Mouse (Mus musculus): ENCODE results near the gene Rab8a. TPM values are rescaled to one million over a fixed set of nuclear protein-coding genes. Genes with fewer than 3 reads are reported as not detected.
A peak's percentile ranks its signal among the peaks of the same experiment; 100 is the strongest.
"Not testable (repeated sequence)": the region's sequence is repeated elsewhere in the genome, so short reads cannot be mapped to it uniquely, and the experiment has no call there.

The Rab8a gene
- 10 to 100 TPM in 1 of 2 experiments, 1 to 10 TPM in 1; 9.7 to 11.4 TPM for total RNA-seq (2021)
- long read RNA-seq, experiment 1, full-length matches to known transcripts: 17 of 22 reads
- long read RNA-seq, experiment 1, partial matches to known transcripts: 0 of 22 reads
- long read RNA-seq, experiment 1, other reads (novel, unspliced or antisense): 5 of 22 reads
- long read RNA-seq, experiment 2, full-length matches to known transcripts: 18 of 19 reads
- long read RNA-seq, experiment 2, partial matches to known transcripts: 0 of 19 reads
- long read RNA-seq, experiment 2, other reads (novel, unspliced or antisense): 1 of 19 reads

GRCm38 (mm10) chr8:72160707-72161697 lies at the start of gene Rab8a:
Gene Rab8a (plus strand): TSS chr8:72161200.
- DNase-seq: peak; percentile 100

- DNase-seq: no peak
Measured at GRCm38 (mm10) chr8:72112486-72112885, 48.5 kb upstream of the Rab8a start.

GRCm38 (mm10) chr8:72115202-72115601 lies 45.8 kb upstream of the Rab8a start:
- no peak for DNase-seq

GRCm38 (mm10) chr8:72118616-72119015 lies 42.4 kb upstream of the Rab8a start:
- no peak for DNase-seq

GRCm38 (mm10) chr8:72121486-72121885 lies 39.5 kb upstream of the Rab8a start:
- not testable (repeated sequence) for DNase-seq

GRCm38 (mm10) chr8:72121997-72122396 lies 39.0 kb upstream of the Rab8a start:
- DNase-seq: no peak

- no peak for DNase-seq
Measured at GRCm38 (mm10) chr8:72127834-72128233, 33.2 kb upstream of the Rab8a start.

GRCm38 (mm10) chr8:72131251-72131650 lies 29.7 kb upstream of the Rab8a start:
- no peak for DNase-seq

GRCm38 (mm10) chr8:72131901-72132300 lies 29.1 kb upstream of the Rab8a start:
- no peak for DNase-seq

- no peak for DNase-seq
Measured at GRCm38 (mm10) chr8:72132417-72132816, 28.6 kb upstream of the Rab8a start.

- no peak for DNase-seq
Measured at GRCm38 (mm10) chr8:72132891-72133290, 28.1 kb upstream of the Rab8a start.

- DNase-seq: no peak
Measured at GRCm38 (mm10) chr8:72133507-72133906, 27.5 kb upstream of the Rab8a start.

- DNase-seq: peak; percentile 80
Measured at GRCm38 (mm10) chr8:72134756-72135445, 26.1 kb upstream of the Rab8a start, which contains the start of gene Tpm4. Gene Tpm4 (plus strand): TSS chr8:72134975.

- DNase-seq: peak; percentile 55
Measured at GRCm38 (mm10) chr8:72135446-72136301, 25.3 kb upstream of the Rab8a start.

- DNase-seq: peak; percentile 77
Measured at GRCm38 (mm10) chr8:72136302-72136978, 24.6 kb upstream of the Rab8a start.

- DNase-seq: no peak
Measured at GRCm38 (mm10) chr8:72137431-72137830, 23.6 kb upstream of the Rab8a start.

- DNase-seq: no peak
Measured at GRCm38 (mm10) chr8:72138456-72138855, 22.5 kb upstream of the Rab8a start.

- DNase-seq: no peak
Measured at GRCm38 (mm10) chr8:72143256-72143824, 17.7 kb upstream of the Rab8a start.

- DNase-seq: no peak
Measured at GRCm38 (mm10) chr8:72144345-72144975, 16.5 kb upstream of the Rab8a start.

GRCm38 (mm10) chr8:72145511-72145910 lies 15.5 kb upstream of the Rab8a start:
- DNase-seq: no peak

All from gastrocnemius, postnatal 25 days (tissue).